Mouse (Mus musculus) heart, postnatal 0 days (tissue): Measurements from ENCODE around the gene Snrk. TPM values are rescaled to one million over a fixed set of nuclear protein-coding genes. Genes with fewer than 3 reads are reported as not detected.
A peak's percentile ranks its signal among the peaks of the same experiment; 100 is the strongest.

Source experiments
- ATAC-seq: fragments of 200-750 bp; cut with Nextera tagmentation; 2 replicates; pipeline ENCODE4 v1.8.0; 2017; ENCODE audit warnings: low read depth, moderate number of reproducible peaks, moderate library complexity; ENCODE audit not compliant: insufficient read depth
- DNase-seq: peaks from one replicate; pipeline ENCODE4 v3.0.0-alpha.2; 2016; ENCODE audit warnings: low spot score
- H3K27ac ChIP-seq: fragments of 300-500 bp; sonication (generic); 2 replicates; pipeline ENCODE4 v1.5.1; 2014; ENCODE audit warnings: low read depth, mild to moderate bottlenecking
- H3K27me3 ChIP-seq: fragments of 300-500 bp; sonication (generic); 2 replicates; pipeline ENCODE4 v1.6.1; 2014; ENCODE audit warnings: low read length, mixed read lengths; ENCODE audit not compliant: control insufficient read depth, insufficient read depth
- H3K36me3 ChIP-seq: fragments of 300-500 bp; sonication (generic); replicated peaks from 2 replicates; pipeline ENCODE4 v1.6.1; 2014; ENCODE audit warnings: low read length, mixed read lengths; ENCODE audit not compliant: control insufficient read depth, insufficient read depth
- H3K4me1 ChIP-seq: fragments of 300-500 bp; sonication (generic); 2 replicates; pipeline ENCODE4 v1.6.1; 2014; ENCODE audit warnings: antibody characterized with exemption; ENCODE audit not compliant: control insufficient read depth, insufficient read depth
- H3K4me2 ChIP-seq: fragments of 300-500 bp; sonication (generic); 2 replicates; pipeline ENCODE4 v1.6.1; 2014; ENCODE audit warnings: low read depth, mild to moderate bottlenecking, low read length, moderate library complexity
- H3K4me3 ChIP-seq: fragments of 300-500 bp; sonication (generic); 2 replicates; pipeline ENCODE4 v1.5.1; 2014; ENCODE audit warnings: low read depth, low read length
- H3K9ac ChIP-seq: fragments of 300-500 bp; sonication (generic); replicated peaks from 2 replicates; pipeline ENCODE4 v1.6.1; 2014; ENCODE audit warnings: low read depth, low read length, mixed read lengths
- H3K9me3 ChIP-seq: fragments of 300-500 bp; sonication (generic); replicated peaks from 2 replicates; pipeline ENCODE4 v1.6.1; 2016; ENCODE audit warnings: low read length; ENCODE audit not compliant: control insufficient read depth
- CTCF ChIP-seq: IDR thresholded peaks from 2 replicates; pipeline ENCODE4 v1.5.1; 2016; ENCODE audit warnings: antibody characterized with exemption, control low read depth, low read depth
- EP300 ChIP-seq: IDR thresholded peaks from 2 replicates; pipeline ENCODE4 v1.6.1; 2016; ENCODE audit warnings: antibody characterized with exemption, low read depth
- WGBS: fragments of 180-500 bp; shearing (Covaris S2); extraction: QIAGEN DNeasy Blood & Tissue Kit; methylation state at CpG from one replicate; pipeline ENCODE4 v1.1.7; 2014; 5-methylcytosine and 5-hydroxymethylcytosine counted together
- polyA plus RNA-seq: library from polyadenylated mRNA; unstranded; fragments of >200 nt; fragmentation: Nextera tagmentation; extraction: Ambion mirVana; gene quantifications from 2 replicates; pipeline ENCODE4 v1.2.1, GENCODE M21; 2015
- total RNA-seq: library from RNA; depleted of rRNA; stranded (reverse); fragments of >200 nt; gene quantifications from 2 replicates; pipeline ENCODE4 v1.2.3, GENCODE M21; 2014; ENCODE audit warnings: low replicate concordance

Snrk gene
- total and polyA plus RNA-seq, 2 experiments from 2014 or later, result 39.5 to 60.4 TPM

GRCm38 (mm10) chr9:122100584-122101127 is 16.4 kb upstream of the Snrk start:
- Histone ChIP-seq H3K27me3 (no peaks in the 10 kb centered on the region), H3K27ac (no peak overlapping the region), H3K9me3 (no peaks in the 10 kb centered on the region), H3K4me3 (no peak overlapping the region), H3K36me3 (no peaks in the 10 kb centered on the region), H3K4me2 (no peak overlapping the region), H3K4me1 (peaks cover 3% of the 10 kb centered on the region; the same call in 1 of the 2 replicates), H3K9ac (no peak overlapping the region)
- no peak for TF ChIP-seq EP300
- no peak for DNase-seq
- ATAC-seq, result no peak

- no peak for TF ChIP-seq CTCF
- TF ChIP-seq EP300, result no peak
Observed at GRCm38 (mm10) chr9:122101196-122101595, 15.9 kb upstream of the Snrk start.

GRCm38 (mm10) chr9:122103550-122104284 is 13.3 kb upstream of the Snrk start:
- 38% methylated on average over 9 of the region's 9 CpGs for WGBS
- H3K4me2 ChIP-seq, result no peak overlapping the region
- no peak overlapping the region for H3K27ac ChIP-seq
- no peak for ATAC-seq
- TF ChIP-seq EP300 (no peak), CTCF (no peak)
- H3K36me3 ChIP-seq, result no peaks in the 10 kb centered on the region
- no peak for DNase-seq
- peaks cover 14% of the 10 kb centered on the region for H3K4me1 ChIP-seq
- no peaks in the 10 kb centered on the region for H3K27me3 ChIP-seq
- H3K9me3 ChIP-seq, result no peaks in the 10 kb centered on the region
- H3K9ac ChIP-seq, result no peak overlapping the region
- no peak overlapping the region for H3K4me3 ChIP-seq

More at GRCm38 (mm10) chr9:122101196-122101595, 15.9 kb upstream of the Snrk start:
- Histone ChIP-seq H3K4me2 (no peak overlapping the region), H3K4me3 (no peak overlapping the region), H3K27me3 (no peaks in the 10 kb centered on the region), H3K27ac (no peak overlapping the region), H3K36me3 (no peaks in the 10 kb centered on the region), H3K9me3 (no peaks in the 10 kb centered on the region), H3K4me1 (peaks cover 3% of the 10 kb centered on the region; the same call in 1 of the 2 replicates), H3K9ac (no peak overlapping the region)
- ATAC-seq (no peak), DNase-seq (no peak)
- WGBS, result 82% methylated on average over 4 of the region's 4 CpGs

- H3K4me1 ChIP-seq, result peaks cover 17% of the 10 kb centered on the region
- H3K36me3 ChIP-seq, result no peaks in the 10 kb centered on the region
- no peak overlapping the region for H3K4me2 ChIP-seq
- no peaks in the 10 kb centered on the region for H3K9me3 ChIP-seq
- no peak overlapping the region for H3K4me3 ChIP-seq
- no peak for DNase-seq
- H3K27ac ChIP-seq, result no peak overlapping the region
- no peak for TF ChIP-seq EP300
- no peak for TF ChIP-seq CTCF
- WGBS, result 54% methylated on average over 7 of the region's 7 CpGs
- no peak for ATAC-seq
- no peak overlapping the region for H3K9ac ChIP-seq
- no peaks in the 10 kb centered on the region for H3K27me3 ChIP-seq
Observed at GRCm38 (mm10) chr9:122104285-122104829, 12.7 kb upstream of the Snrk start.

GRCm38 (mm10) chr9:122107701-122108375 is 9.2 kb upstream of the Snrk start:
- Histone ChIP-seq H3K9ac (no peak overlapping the region), H3K4me1 (peaks cover 21% of the 10 kb centered on the region), H3K4me3 (no peak overlapping the region), H3K36me3 (no peaks in the 10 kb centered on the region), H3K27me3 (no peaks in the 10 kb centered on the region), H3K4me2 (no peak overlapping the region), H3K9me3 (no peaks in the 10 kb centered on the region), H3K27ac (peak overlapping the region; percentile 1; the same call in 1 of the 2 replicates)
- DNase-seq (no peak), ATAC-seq (no peak)
- no peak for TF ChIP-seq CTCF
- TF ChIP-seq EP300, result no peak
- WGBS, result 38% methylated on average over 7 of the region's 7 CpGs
